Mouse (Mus musculus): ENCODE measurements at regions not wholly inside any gene's neighbourhood (a gene's known extent, or its start where the extent isn't known, plus 50 kb on each side); places are given as distances from the start of the nearest gene placed in this dataset.
A peak's percentile ranks its signal among the peaks of the same experiment; 100 is the strongest.

- H3K27me3 ChIP-seq (ENCODE audit: poor library complexity, severe bottlenecking) = peaks cover 14% of the 10 kb centered on the region
- DNase-seq (ENCODE audit: extremely low spot score, low spot score) = no peak
- H3K36me3 ChIP-seq (replicated peaks) = no peaks in the 10 kb centered on the region
- H3K9me3 ChIP-seq = no peaks in the 10 kb centered on the region
- H3K27ac ChIP-seq = no peak overlapping the region
- H3K4me1 ChIP-seq = peaks cover 18% of the 10 kb centered on the region
- 92% methylated on average over 12 of the region's 12 CpGs for WGBS
- no peak overlapping the region for H3K4me3 ChIP-seq
These were observed 100.1 kb upstream of the Cpsf6 start for GRCm38 (mm10) chr10:117479721-117480455.

- no peak overlapping the region for H3K4me3 ChIP-seq
- no peaks in the 10 kb centered on the region for H3K36me3 ChIP-seq (replicated peaks)
- H3K9me3 ChIP-seq = peaks cover 4% of the 10 kb centered on the region; the same call in 1 of the 2 replicates
- WGBS = 68% methylated on average over 4 of the region's 4 CpGs
- H3K4me1 ChIP-seq = peaks cover 18% of the 10 kb centered on the region
- no peak overlapping the region for H3K27ac ChIP-seq
- no peak for DNase-seq (ENCODE audit: extremely low spot score, low spot score)
- peaks cover 14% of the 10 kb centered on the region for H3K27me3 ChIP-seq (ENCODE audit: poor library complexity, severe bottlenecking)
These were observed 99.1 kb upstream of the Cpsf6 start for GRCm38 (mm10) chr10:117478931-117479280.

GRCm38 (mm10) chr10:117478202-117478930 is 98.6 kb upstream of the Cpsf6 start:
- H3K27me3 ChIP-seq (ENCODE audit: poor library complexity, severe bottlenecking) = peaks cover 14% of the 10 kb centered on the region
- peak; percentile 77 for DNase-seq (ENCODE audit: extremely low spot score, low spot score)
- peaks cover 18% of the 10 kb centered on the region for H3K4me1 ChIP-seq
- peaks cover 8% of the 10 kb centered on the region; the same call in 1 of the 2 replicates for H3K9me3 ChIP-seq
- WGBS = 36% methylated on average over 23 of the region's 23 CpGs
- peak overlapping the region; percentile 35 for H3K4me3 ChIP-seq
- H3K27ac ChIP-seq = peak overlapping the region; percentile 75
- H3K36me3 ChIP-seq (replicated peaks) = no peaks in the 10 kb centered on the region

- Histone ChIP-seq H3K36me3 (replicated peaks) (no peaks in the 10 kb centered on the region), H3K4me3 (peak overlapping the region; percentile 35), H3K27me3 (ENCODE audit: poor library complexity, severe bottlenecking) (peaks cover 14% of the 10 kb centered on the region), H3K27ac (peak overlapping the region; percentile 75), H3K4me1 (peaks cover 18% of the 10 kb centered on the region), H3K9me3 (peaks cover 8% of the 10 kb centered on the region; the same call in 1 of the 2 replicates)
- no peak for DNase-seq (ENCODE audit: extremely low spot score, low spot score)
- 55% methylated on average over 12 of the region's 12 CpGs for WGBS
These were observed 97.8 kb upstream of the Cpsf6 start for GRCm38 (mm10) chr10:117477331-117478201.

GRCm38 (mm10) chr10:117475086-117475945 is 95.5 kb upstream of the Cpsf6 start:
- peaks cover 8% of the 10 kb centered on the region; the same call in 1 of the 2 replicates for H3K9me3 ChIP-seq
- H3K4me3 ChIP-seq = no peak overlapping the region
- DNase-seq (ENCODE audit: extremely low spot score, low spot score) = no peak
- peaks cover 14% of the 10 kb centered on the region for H3K27me3 ChIP-seq (ENCODE audit: poor library complexity, severe bottlenecking)
- H3K27ac ChIP-seq = no peak overlapping the region
- H3K4me1 ChIP-seq = peaks cover 34% of the 10 kb centered on the region
- H3K36me3 ChIP-seq (replicated peaks) = no peaks in the 10 kb centered on the region
- 89% methylated on average over 13 of the region's 13 CpGs for WGBS

GRCm38 (mm10) chr10:117474351-117475085 is 94.7 kb upstream of the Cpsf6 start:
- Histone ChIP-seq H3K4me3 (no peak overlapping the region), H3K36me3 (replicated peaks) (no peaks in the 10 kb centered on the region), H3K9me3 (peaks cover 8% of the 10 kb centered on the region; the same call in 1 of the 2 replicates), H3K27me3 (ENCODE audit: poor library complexity, severe bottlenecking) (peaks cover 8% of the 10 kb centered on the region; the same call in 1 of the 2 replicates), H3K27ac (no peak overlapping the region), H3K4me1 (peaks cover 34% of the 10 kb centered on the region)
- no peak for DNase-seq (ENCODE audit: extremely low spot score, low spot score)
- 90% methylated on average over 4 of the region's 4 CpGs for WGBS

GRCm38 (mm10) chr10:117473471-117473870 is 93.7 kb upstream of the Cpsf6 start:
- WGBS = 92% methylated on average over 4 of the region's 4 CpGs
- DNase-seq (ENCODE audit: extremely low spot score, low spot score) = no peak
- peaks cover 8% of the 10 kb centered on the region; the same call in 1 of the 2 replicates for H3K9me3 ChIP-seq
- peaks cover 28% of the 10 kb centered on the region for H3K4me1 ChIP-seq
- H3K27me3 ChIP-seq (ENCODE audit: poor library complexity, severe bottlenecking) = no peaks in the 10 kb centered on the region
- no peak overlapping the region for H3K27ac ChIP-seq
- H3K36me3 ChIP-seq (replicated peaks) = no peaks in the 10 kb centered on the region
- H3K4me3 ChIP-seq = no peak overlapping the region

GRCm38 (mm10) chr10:117472568-117472930 is 92.7 kb upstream of the Cpsf6 start:
- WGBS = 84% methylated on average over 4 of the region's 4 CpGs
- Histone ChIP-seq H3K4me1 (peaks cover 19% of the 10 kb centered on the region), H3K9me3 (peaks cover 8% of the 10 kb centered on the region; the same call in 1 of the 2 replicates), H3K36me3 (replicated peaks) (no peaks in the 10 kb centered on the region), H3K27me3 (ENCODE audit: poor library complexity, severe bottlenecking) (no peaks in the 10 kb centered on the region), H3K27ac (no peak overlapping the region), H3K4me3 (no peak overlapping the region)
- DNase-seq (ENCODE audit: extremely low spot score, low spot score) = no peak

- Histone ChIP-seq H3K9me3 (peaks cover 8% of the 10 kb centered on the region; the same call in 1 of the 2 replicates), H3K27me3 (ENCODE audit: poor library complexity, severe bottlenecking) (no peaks in the 10 kb centered on the region), H3K4me3 (no peak overlapping the region), H3K27ac (no peak overlapping the region), H3K36me3 (replicated peaks) (no peaks in the 10 kb centered on the region), H3K4me1 (peaks cover 17% of the 10 kb centered on the region)
- WGBS = 70% methylated on average over 11 of the region's 11 CpGs
- DNase-seq (ENCODE audit: extremely low spot score, low spot score) = no peak
These were observed 92.2 kb upstream of the Cpsf6 start for GRCm38 (mm10) chr10:117471818-117472567.

GRCm38 (mm10) chr10:117471036-117471817 is 91.4 kb upstream of the Cpsf6 start:
- 63% methylated on average over 8 of the region's 8 CpGs for WGBS
- Histone ChIP-seq H3K27me3 (ENCODE audit: poor library complexity, severe bottlenecking) (no peaks in the 10 kb centered on the region), H3K4me3 (no peak overlapping the region)

More at GRCm38 (mm10) chr10:117471036-117471817, 91.4 kb upstream of the Cpsf6 start:
- no peak for DNase-seq (ENCODE audit: extremely low spot score, low spot score)
- Histone ChIP-seq H3K36me3 (replicated peaks) (no peaks in the 10 kb centered on the region), H3K9me3 (peaks cover 8% of the 10 kb centered on the region; the same call in 1 of the 2 replicates), H3K27ac (no peak overlapping the region), H3K4me1 (peaks cover 17% of the 10 kb centered on the region)
